Mouse (Mus musculus) forebrain, postnatal 0 days (tissue): ENCODE measurements around the gene Rsph1. TPM values are rescaled to one million over a fixed set of nuclear protein-coding genes. Genes with fewer than 3 reads are reported as not detected.
"Not testable (repeated sequence)": the region's sequence is repeated elsewhere in the genome, so short reads cannot be mapped to it uniquely, and the experiment has no call there.

Source experiments
- ATAC-seq: fragments of 200-750 bp; cut with Nextera tagmentation; 2 replicates; pipeline ENCODE4 v1.8.0; 2017; ENCODE audit warnings: mild to moderate bottlenecking, moderate library complexity
- DNase-seq: peaks from one replicate; pipeline ENCODE4 v3.0.0-alpha.2; 2015
- H3K27ac ChIP-seq: fragments of 300-500 bp; sonication (generic); 2 replicates; pipeline ENCODE4 v1.5.1; 2014; ENCODE audit warnings: low read depth, mild to moderate bottlenecking, antibody characterized with exemption, low read length, moderate library complexity, mixed read lengths
- H3K27me3 ChIP-seq: fragments of 300-500 bp; sonication (generic); 2 replicates; pipeline ENCODE4 v1.6.1; 2014; ENCODE audit warnings: mild to moderate bottlenecking, low read length, mixed read lengths; ENCODE audit not compliant: insufficient read depth
- H3K36me3 ChIP-seq: fragments of 300-500 bp; sonication (generic); 2 replicates; pipeline ENCODE4 v1.6.1; 2014; ENCODE audit warnings: mild to moderate bottlenecking, moderate library complexity; ENCODE audit not compliant: insufficient read depth
- H3K4me1 ChIP-seq: fragments of 300-500 bp; sonication (generic); 2 replicates; pipeline ENCODE4 v1.6.1; 2014; ENCODE audit warnings: antibody characterized with exemption; ENCODE audit not compliant: insufficient read depth
- H3K4me2 ChIP-seq: fragments of 300-500 bp; sonication (generic); 2 replicates; pipeline ENCODE4 v1.6.1; 2014; ENCODE audit warnings: low read depth, mild to moderate bottlenecking, moderate library complexity
- H3K4me3 ChIP-seq: fragments of 300-500 bp; sonication (generic); 2 replicates; pipeline ENCODE4 v1.5.1; 2014; ENCODE audit warnings: low read depth, low read length, mixed read lengths
- H3K9ac ChIP-seq: fragments of 300-500 bp; sonication (generic); 2 replicates; pipeline ENCODE4 v1.6.1; 2014; ENCODE audit warnings: mild to moderate bottlenecking
- H3K9me3 ChIP-seq: fragments of 300-500 bp; sonication (generic); 2 replicates; pipeline ENCODE4 v1.6.1; 2016; ENCODE audit warnings: low read length
- CTCF ChIP-seq: sonication (generic); IDR thresholded peaks from 2 replicates; pipeline ENCODE4 v1.5.1; 2016; ENCODE audit warnings: antibody characterized with exemption, control low read depth, low read depth
- WGBS: fragments of 180-500 bp; shearing (Covaris S2); extraction: QIAGEN DNeasy Blood & Tissue Kit; methylation state at CpG from one replicate; pipeline ENCODE4 v1.1.7; 2014; 5-methylcytosine and 5-hydroxymethylcytosine counted together
- polyA plus RNA-seq: library from polyadenylated mRNA; unstranded; fragments of >200 nt; fragmentation: Nextera tagmentation; extraction: Ambion mirVana; gene quantifications from 2 replicates; pipeline ENCODE4 v1.2.1, GENCODE M21; 2015
- total RNA-seq: library from RNA; depleted of rRNA; stranded (reverse); fragments of >200 nt; gene quantifications from 2 replicates; pipeline ENCODE4 v1.2.3, GENCODE M21; 2014

The Rsph1 gene
- total and polyA plus RNA-seq, 2 experiments from 2014 or later: 6.0 to 11.3 TPM

DNA sequence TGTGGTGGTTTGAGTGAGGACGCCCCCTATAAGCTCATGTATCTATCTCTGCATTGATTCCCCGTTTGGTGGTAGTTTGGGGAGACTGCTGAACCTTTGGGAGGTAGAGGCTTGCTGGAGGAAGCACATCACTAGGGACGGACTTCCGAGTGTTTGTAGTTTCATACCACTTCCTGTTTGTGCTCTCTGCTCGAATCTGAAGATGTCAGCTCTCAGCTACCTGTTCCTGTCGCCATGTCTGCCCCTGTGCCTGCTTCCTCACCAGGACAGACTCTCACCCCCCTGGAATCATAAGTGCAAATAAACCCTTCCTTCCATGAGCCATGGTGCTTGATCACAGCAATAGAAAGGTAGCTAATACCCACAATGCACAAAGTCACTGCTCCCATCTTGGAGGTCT is 2.0 kb downstream of the Rsph1 start:
- H3K4me2 ChIP-seq: no peak overlapping the region
- H3K4me1 ChIP-seq: 0 out of 2 replicates have a peak, but pooled peaks cover 5% of the 10 kb centered on the region
- H3K27ac ChIP-seq: no peak overlapping the region
- no peaks in the 10 kb centered on the region for H3K9me3 ChIP-seq
- no peak for DNase-seq
- no peak overlapping the region for H3K4me3 ChIP-seq
- H3K27me3 ChIP-seq: no peaks in the 10 kb centered on the region
- no peak for ATAC-seq
- no peak overlapping the region for H3K9ac ChIP-seq
- TF ChIP-seq CTCF: no peak
- H3K36me3 ChIP-seq: no peaks in the 10 kb centered on the region
- 86% methylated on average over 6 of the region's 6 CpGs for WGBS

DNA sequence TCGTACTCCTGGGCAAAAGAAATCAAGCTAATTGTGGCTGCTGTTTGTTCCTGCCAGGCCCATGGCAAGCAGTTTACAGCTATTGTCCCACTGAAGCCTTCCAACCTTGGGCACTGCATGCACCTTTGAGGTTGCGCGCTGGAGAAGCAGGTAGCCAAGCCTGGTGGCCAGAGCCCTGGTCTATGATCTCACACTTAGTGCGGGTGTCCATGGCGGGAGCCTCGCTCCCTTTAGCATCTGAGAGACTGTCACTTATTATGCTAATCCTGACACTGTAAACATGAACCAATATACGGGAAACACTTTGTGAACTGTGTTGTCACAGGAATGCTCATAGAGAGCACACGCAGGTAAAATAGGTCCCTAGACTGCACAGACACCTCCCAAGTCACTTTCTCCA is 3.6 kb downstream of the Rsph1 start:
- WGBS: 84% methylated on average over 8 of the region's 8 CpGs
- no peak for ATAC-seq
- H3K4me2 ChIP-seq: no peak overlapping the region

DNA sequence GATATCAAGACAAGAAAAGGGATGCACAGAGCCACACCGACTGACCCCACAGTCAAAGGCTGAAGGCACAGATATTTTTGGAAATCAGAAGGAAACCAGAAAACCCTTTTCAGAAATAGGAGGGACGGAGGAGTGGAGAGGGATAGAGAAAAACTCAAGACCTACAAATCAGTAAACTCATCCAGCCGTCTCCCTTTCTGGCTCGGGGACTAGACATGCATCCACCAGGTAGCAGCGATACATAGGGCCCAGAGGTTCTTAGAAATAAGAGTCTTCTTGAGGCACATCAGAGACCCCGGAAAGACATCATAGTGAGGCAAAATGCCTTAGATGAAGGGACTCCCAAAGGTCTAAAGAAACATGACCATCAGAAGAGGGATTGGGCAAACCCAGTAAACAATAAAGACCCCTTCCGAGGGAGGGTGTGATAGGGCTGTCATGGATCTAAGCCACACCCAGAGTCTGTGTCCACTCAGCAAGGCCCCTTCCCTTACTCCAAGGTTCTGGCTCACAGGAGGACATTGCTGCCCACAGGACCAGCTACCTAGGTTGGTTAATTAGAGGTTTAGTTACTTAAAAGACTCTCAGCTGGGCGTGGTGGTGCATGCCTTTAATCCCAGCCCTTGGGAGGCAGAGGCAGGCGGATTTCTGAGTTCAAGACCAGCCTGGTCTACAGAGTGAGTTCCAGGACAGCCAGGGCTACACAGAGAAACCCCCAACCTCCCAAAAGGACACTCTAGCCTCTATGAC is 4.6 kb downstream of the Rsph1 start:
- no peaks in the 10 kb centered on the region for H3K36me3 ChIP-seq
- H3K4me1 ChIP-seq: 0 out of 2 replicates have a peak, but pooled peaks cover under 1% of the 10 kb centered on the region
- no peak overlapping the region for H3K4me2 ChIP-seq
- ATAC-seq (no peak), DNase-seq (no peak)
- H3K9me3 ChIP-seq: no peaks in the 10 kb centered on the region
- no peak overlapping the region for H3K9ac ChIP-seq
- 89% methylated on average over 9 of the region's 9 CpGs for WGBS
- H3K4me3 ChIP-seq: no peak overlapping the region
- TF ChIP-seq CTCF: no peak
- H3K27ac ChIP-seq: no peak overlapping the region
- no peaks in the 10 kb centered on the region for H3K27me3 ChIP-seq

More for the DNA sequence above, 3.6 kb downstream of the Rsph1 start:
- DNase-seq: no peak
- Histone ChIP-seq H3K4me3 (no peak overlapping the region), H3K36me3 (no peaks in the 10 kb centered on the region), H3K27ac (no peak overlapping the region), H3K4me1 (0 out of 2 replicates have a peak, but pooled peaks cover 5% of the 10 kb centered on the region), H3K9me3 (no peaks in the 10 kb centered on the region), H3K27me3 (no peaks in the 10 kb centered on the region), H3K9ac (no peak overlapping the region)
- TF ChIP-seq CTCF: no peak

DNA sequence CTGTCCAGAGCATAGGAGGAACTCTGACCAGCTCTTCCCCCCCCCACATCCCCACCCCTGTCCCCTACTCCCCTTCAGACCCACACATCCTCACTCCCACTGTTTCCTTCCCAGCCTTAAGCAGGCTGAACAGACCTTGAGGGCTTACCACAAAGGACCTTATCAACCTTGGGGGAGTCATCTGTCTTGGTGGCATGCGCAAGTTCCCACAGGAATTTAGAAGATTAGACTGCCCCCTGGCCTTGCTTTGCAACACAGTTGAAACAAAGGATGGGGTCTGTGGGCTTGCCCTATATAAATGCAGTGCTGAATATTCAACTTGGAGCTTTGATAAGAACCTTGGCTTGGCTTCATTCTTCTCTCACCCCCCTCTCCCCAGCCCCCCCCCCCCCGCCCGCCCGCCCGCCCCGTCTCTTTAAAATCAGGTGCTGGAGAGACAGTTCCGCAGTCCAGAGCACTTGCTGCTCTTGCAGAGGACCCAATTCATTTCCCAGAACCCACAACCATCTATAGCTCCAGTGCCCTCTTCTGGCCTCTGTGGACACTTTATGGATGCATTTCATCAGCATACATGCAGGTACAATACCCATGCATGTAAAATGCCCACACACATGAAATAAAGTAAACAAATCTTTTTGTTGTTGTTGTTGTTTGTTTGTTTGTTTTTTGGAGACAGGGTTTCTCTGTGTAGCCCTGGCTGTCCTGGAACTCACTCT is 5.9 kb downstream of the Rsph1 start:
- H3K9me3 ChIP-seq: no peaks in the 10 kb centered on the region
- no peak overlapping the region for H3K4me3 ChIP-seq
- DNase-seq (no peak), ATAC-seq (no peak)
- TF ChIP-seq CTCF: no peak
- H3K9ac ChIP-seq: no peak overlapping the region
- no peaks in the 10 kb centered on the region for H3K27me3 ChIP-seq
- WGBS: 55% methylated on average over 5 of the region's 7 CpGs
- H3K4me1 ChIP-seq: no peaks in the 10 kb centered on the region
- no peak overlapping the region for H3K27ac ChIP-seq
- no peak overlapping the region for H3K4me2 ChIP-seq
- H3K36me3 ChIP-seq: no peaks in the 10 kb centered on the region

DNA sequence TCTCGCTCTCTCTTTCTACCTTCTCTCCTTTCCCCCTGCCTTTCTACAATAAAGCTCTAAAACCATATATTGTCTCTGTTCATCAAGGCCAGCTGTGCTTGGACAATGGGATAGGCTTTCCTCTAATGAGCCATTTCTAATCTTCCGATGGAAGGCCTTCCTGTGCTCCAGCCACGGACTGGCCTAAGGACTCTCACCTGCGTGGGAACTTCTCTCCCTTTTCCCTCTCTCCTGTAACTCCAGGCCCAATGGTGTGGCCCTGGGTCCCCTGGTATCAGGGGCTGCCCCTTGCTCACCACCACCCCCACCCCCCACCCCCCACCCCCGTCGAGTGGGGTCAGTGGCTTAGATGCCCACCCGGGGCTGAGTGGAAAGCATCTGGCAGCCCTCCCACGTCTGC is 6.4 kb downstream of the Rsph1 start:
- not testable (repeated sequence) for H3K4me2 ChIP-seq, DNase-seq, H3K9ac ChIP-seq, H3K4me1 ChIP-seq, ATAC-seq, H3K4me3 ChIP-seq, H3K27me3 ChIP-seq, H3K27ac ChIP-seq, H3K9me3 ChIP-seq, H3K36me3 ChIP-seq
- 79% methylated on average over 8 of the region's 8 CpGs for WGBS

DNA sequence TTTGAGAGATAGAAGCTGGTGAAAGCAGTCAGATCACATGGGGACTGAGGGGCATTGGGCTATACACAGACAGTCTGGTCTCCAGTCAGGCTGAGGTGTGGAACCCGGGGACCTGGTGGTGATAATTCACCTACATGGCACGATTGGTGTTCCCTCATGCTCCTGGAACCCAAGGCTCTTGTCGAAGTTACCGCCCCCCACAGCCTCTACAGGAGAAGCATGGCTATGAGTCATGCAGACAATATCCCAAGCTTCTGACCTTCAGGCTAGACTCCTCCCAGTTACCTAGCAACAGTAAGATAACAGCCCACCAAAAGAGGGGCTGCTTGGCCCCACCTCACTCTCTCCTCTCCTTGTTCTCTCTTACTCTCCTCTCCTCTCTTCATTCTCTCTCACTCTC is 6.9 kb downstream of the Rsph1 start:
- Histone ChIP-seq H3K4me3 (no peak overlapping the region), H3K9ac (no peak overlapping the region), H3K27ac (no peak overlapping the region), H3K9me3 (no peaks in the 10 kb centered on the region), H3K27me3 (no peaks in the 10 kb centered on the region), H3K4me1 (no peaks in the 10 kb centered on the region), H3K36me3 (no peaks in the 10 kb centered on the region), H3K4me2 (no peak overlapping the region)
- no peak for DNase-seq
- no peak for TF ChIP-seq CTCF
- 97% methylated on average over 4 of the region's 4 CpGs for WGBS
- no peak for ATAC-seq

DNA sequence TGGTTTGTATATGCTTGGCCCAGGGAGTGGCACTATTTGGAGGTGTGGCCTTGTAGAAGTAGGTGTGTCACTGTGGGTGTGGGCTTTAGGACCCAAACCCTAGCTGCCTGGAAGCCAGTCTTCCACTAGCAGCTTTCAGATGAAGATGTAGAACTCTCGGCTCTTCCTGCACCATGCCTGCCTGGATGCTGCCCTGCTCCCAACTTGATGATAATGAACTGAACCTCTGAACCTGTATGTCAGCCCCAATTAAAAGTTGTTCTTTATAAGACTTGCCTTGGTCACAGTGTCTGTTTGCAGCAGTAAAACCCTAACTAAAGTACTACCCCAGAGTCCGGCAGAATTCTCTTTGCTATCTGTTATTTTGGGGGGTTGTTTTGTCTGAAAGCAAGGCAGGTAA is 7.4 kb downstream of the Rsph1 start:
- 92% methylated on average over 2 of the region's 2 CpGs for WGBS
- H3K36me3 ChIP-seq: no peaks in the 10 kb centered on the region
- DNase-seq: no peak
- H3K27me3 ChIP-seq: no peaks in the 10 kb centered on the region
- TF ChIP-seq CTCF: no peak
- no peak overlapping the region for H3K9ac ChIP-seq
- no peak overlapping the region for H3K4me3 ChIP-seq
- no peaks in the 10 kb centered on the region for H3K4me1 ChIP-seq
- H3K27ac ChIP-seq: no peak overlapping the region
- no peak overlapping the region for H3K4me2 ChIP-seq
- ATAC-seq: no peak
- H3K9me3 ChIP-seq: no peaks in the 10 kb centered on the region
